Mouse (Mus musculus): ENCODE data around the gene Stk32c. TPM values are rescaled to one million over a fixed set of nuclear protein-coding genes. Genes with fewer than 3 reads are reported as not detected.

Gene Stk32c
- total RNA-seq, 2 experiments from 2014 or later = not detected

GRCm38 (mm10) chr7:139156341-139157058, 56.6 kb downstream of the Stk32c start:
- peak; percentile 70 for ATAC-seq (replicated peaks; ENCODE audit: poor library complexity, severe bottlenecking)

GRCm38 (mm10) chr7:139152927-139153326, 60.2 kb downstream of the Stk32c start:
- ATAC-seq (replicated peaks; ENCODE audit: poor library complexity, severe bottlenecking) = no peak

GRCm38 (mm10) chr7:139151116-139151515, 62.0 kb downstream of the Stk32c start:
- peak; percentile 62 for ATAC-seq (replicated peaks; ENCODE audit: poor library complexity, severe bottlenecking)

GRCm38 (mm10) chr7:139149373-139149772, 63.7 kb downstream of the Stk32c start:
- no peak for ATAC-seq (replicated peaks; ENCODE audit: poor library complexity, severe bottlenecking)

- ATAC-seq (replicated peaks; ENCODE audit: poor library complexity, severe bottlenecking) = no peak
These were observed 65.7 kb downstream of the Stk32c start for GRCm38 (mm10) chr7:139147360-139147759.

- peak; percentile 63 for ATAC-seq (replicated peaks; ENCODE audit: poor library complexity, severe bottlenecking)
These were observed 67.2 kb downstream of the Stk32c start for GRCm38 (mm10) chr7:139145891-139146290.

GRCm38 (mm10) chr7:139143785-139144184, 69.3 kb downstream of the Stk32c start:
- ATAC-seq (replicated peaks; ENCODE audit: poor library complexity, severe bottlenecking) = no peak

- no peak for ATAC-seq (replicated peaks; ENCODE audit: poor library complexity, severe bottlenecking)
These were observed 73.1 kb downstream of the Stk32c start for GRCm38 (mm10) chr7:139139921-139140461.

- ATAC-seq (replicated peaks; ENCODE audit: poor library complexity, severe bottlenecking) = no peak
These were observed 76.1 kb downstream of the Stk32c start for GRCm38 (mm10) chr7:139136906-139137491.

- ATAC-seq (replicated peaks; ENCODE audit: poor library complexity, severe bottlenecking) = no peak
These were observed 77.9 kb downstream of the Stk32c start for GRCm38 (mm10) chr7:139135236-139135635.

GRCm38 (mm10) chr7:139133446-139133845, 79.7 kb downstream of the Stk32c start:
- no peak for ATAC-seq (replicated peaks; ENCODE audit: poor library complexity, severe bottlenecking)

- peak; percentile 91 for ATAC-seq (replicated peaks; ENCODE audit: poor library complexity, severe bottlenecking)
These were observed 81.6 kb downstream of the Stk32c start for GRCm38 (mm10) chr7:139131538-139131937.

GRCm38 (mm10) chr7:139130361-139130760, 82.7 kb downstream of the Stk32c start:
- no peak for ATAC-seq (replicated peaks; ENCODE audit: poor library complexity, severe bottlenecking)

GRCm38 (mm10) chr7:139128994-139129393, 84.1 kb downstream of the Stk32c start:
- no peak for ATAC-seq (replicated peaks; ENCODE audit: poor library complexity, severe bottlenecking)

GRCm38 (mm10) chr7:139126549-139126948, 86.6 kb downstream of the Stk32c start:
- no peak for ATAC-seq (replicated peaks; ENCODE audit: poor library complexity, severe bottlenecking)

- ATAC-seq (replicated peaks; ENCODE audit: poor library complexity, severe bottlenecking) = peak; percentile 58
These were observed 87.2 kb downstream of the Stk32c start for GRCm38 (mm10) chr7:139125881-139126280.

GRCm38 (mm10) chr7:139119775-139120153, 93.3 kb downstream of the Stk32c start:
- ATAC-seq (replicated peaks; ENCODE audit: poor library complexity, severe bottlenecking) = no peak

- peak; percentile 94 for ATAC-seq (replicated peaks; ENCODE audit: poor library complexity, severe bottlenecking)
These were observed 93.8 kb downstream of the Stk32c start for GRCm38 (mm10) chr7:139119152-139119774.

- no peak for ATAC-seq (replicated peaks; ENCODE audit: poor library complexity, severe bottlenecking)
These were observed 105.0 kb downstream of the Stk32c start for GRCm38 (mm10) chr7:139107908-139108650.

- no peak for ATAC-seq (replicated peaks; ENCODE audit: poor library complexity, severe bottlenecking)
These were observed 107.4 kb downstream of the Stk32c start for GRCm38 (mm10) chr7:139105705-139106104.

- no peak for ATAC-seq (replicated peaks; ENCODE audit: poor library complexity, severe bottlenecking)
These were observed 108.0 kb downstream of the Stk32c start for GRCm38 (mm10) chr7:139105076-139105475.

Data from granulocyte monocyte progenitor cell, adult 5-6 weeks (primary cell).